Mouse (Mus musculus): Measurements from ENCODE around the gene U2af2. TPM values are rescaled to one million over a fixed set of nuclear protein-coding genes. Genes with fewer than 3 reads are reported as not detected.

The U2af2 gene
- polyA plus RNA-seq, 1 experiment: 333 TPM

GRCm38 (mm10) chr7:5102564-5102963, 40.6 kb downstream of the U2af2 start:
- no peaks in the 10 kb centered on the region for H3K79me3 ChIP-seq (ENCODE audit: low read depth)
- H3K36me3 ChIP-seq (ENCODE audit: control insufficient read depth, insufficient read depth): peaks cover 6% of the 10 kb centered on the region
- TF ChIP-seq USF1 (IDR thresholded peaks at IDR 0.05; ENCODE audit: low read depth) (no peak), MYOD1 (IDR thresholded peaks at IDR 0.05; ENCODE audit: control insufficient read depth, insufficient read length, low read depth) (no peak), FOSL1 (IDR thresholded peaks at IDR 0.05; ENCODE audit: insufficient read depth, low read length, poor library complexity, severe bottlenecking) (no peak), MAX (IDR thresholded peaks at IDR 0.05) (no peak), CEBPB (IDR thresholded peaks at IDR 0.05; ENCODE audit: low read depth) (no peak), MYOG (IDR thresholded peaks at IDR 0.05; ENCODE audit: control insufficient read depth, extremely low read depth, insufficient read length) (no peak)
- H3K4me3 ChIP-seq (ENCODE audit: insufficient read depth, poor library complexity, severe bottlenecking): no peak overlapping the region
- H3K79me2 ChIP-seq (ENCODE audit: control insufficient read depth, insufficient read depth): no peaks in the 10 kb centered on the region
- no peak overlapping the region for H3ac ChIP-seq (ENCODE audit: control insufficient read depth, insufficient read length, low read depth)
- H3K27me3 ChIP-seq (ENCODE audit: control insufficient read depth, insufficient read depth, insufficient read length): no peaks in the 10 kb centered on the region

- no peak overlapping the region for H3K4me3 ChIP-seq (ENCODE audit: insufficient read depth, poor library complexity, severe bottlenecking)
- no peaks in the 10 kb centered on the region for H3K79me3 ChIP-seq (ENCODE audit: low read depth)
- no peaks in the 10 kb centered on the region for H3K27me3 ChIP-seq (ENCODE audit: control insufficient read depth, insufficient read depth, insufficient read length)
- no peaks in the 10 kb centered on the region for H3K79me2 ChIP-seq (ENCODE audit: control insufficient read depth, insufficient read depth)
- no peak overlapping the region for H3ac ChIP-seq (ENCODE audit: control insufficient read depth, insufficient read length, low read depth)
- TF ChIP-seq CTCF (IDR thresholded peaks at IDR 0.05; ENCODE audit: control insufficient read depth, insufficient read depth, insufficient read length): no peak
- TF ChIP-seq MYOG (IDR thresholded peaks at IDR 0.05; ENCODE audit: control insufficient read depth, extremely low read depth, insufficient read length): no peak
- TF ChIP-seq MAX (IDR thresholded peaks at IDR 0.05): no peak
- no peak for TF ChIP-seq FOSL1 (IDR thresholded peaks at IDR 0.05; ENCODE audit: insufficient read depth, low read length, poor library complexity, severe bottlenecking)
- no peak for TF ChIP-seq USF1 (IDR thresholded peaks at IDR 0.05; ENCODE audit: low read depth)
- TF ChIP-seq MYOD1 (IDR thresholded peaks at IDR 0.05; ENCODE audit: control insufficient read depth, insufficient read length, low read depth): no peak
- no peak for TF ChIP-seq CEBPB (IDR thresholded peaks at IDR 0.05; ENCODE audit: low read depth)
- no peaks in the 10 kb centered on the region for H3K36me3 ChIP-seq (ENCODE audit: control insufficient read depth, insufficient read depth)
Measured at GRCm38 (mm10) chr7:5108272-5108671, 46.3 kb downstream of the U2af2 start.

GRCm38 (mm10) chr7:5109301-5109700, 47.4 kb downstream of the U2af2 start:
- H3ac ChIP-seq (ENCODE audit: control insufficient read depth, insufficient read length, low read depth): no peak overlapping the region
- H3K36me3 ChIP-seq (ENCODE audit: control insufficient read depth, insufficient read depth): no peaks in the 10 kb centered on the region
- H3K79me2 ChIP-seq (ENCODE audit: control insufficient read depth, insufficient read depth): no peaks in the 10 kb centered on the region
- TF ChIP-seq FOSL1 (IDR thresholded peaks at IDR 0.05; ENCODE audit: insufficient read depth, low read length, poor library complexity, severe bottlenecking) (no peak), MAX (IDR thresholded peaks at IDR 0.05) (no peak), USF1 (IDR thresholded peaks at IDR 0.05; ENCODE audit: low read depth) (no peak), CTCF (IDR thresholded peaks at IDR 0.05; ENCODE audit: control insufficient read depth, insufficient read depth, insufficient read length) (no peak), MYOD1 (IDR thresholded peaks at IDR 0.05; ENCODE audit: control insufficient read depth, insufficient read length, low read depth) (no peak), MYOG (IDR thresholded peaks at IDR 0.05; ENCODE audit: control insufficient read depth, extremely low read depth, insufficient read length) (no peak), CEBPB (IDR thresholded peaks at IDR 0.05; ENCODE audit: low read depth) (no peak)
- H3K27me3 ChIP-seq (ENCODE audit: control insufficient read depth, insufficient read depth, insufficient read length): no peaks in the 10 kb centered on the region
- H3K79me3 ChIP-seq (ENCODE audit: low read depth): no peaks in the 10 kb centered on the region
- no peak overlapping the region for H3K4me3 ChIP-seq (ENCODE audit: insufficient read depth, poor library complexity, severe bottlenecking)

- H3K79me3 ChIP-seq (ENCODE audit: low read depth): no peaks in the 10 kb centered on the region
- no peak overlapping the region for H3K4me3 ChIP-seq (ENCODE audit: insufficient read depth, poor library complexity, severe bottlenecking)
- H3K27me3 ChIP-seq (ENCODE audit: control insufficient read depth, insufficient read depth, insufficient read length): no peaks in the 10 kb centered on the region
- no peak overlapping the region for H3ac ChIP-seq (ENCODE audit: control insufficient read depth, insufficient read length, low read depth)
- no peaks in the 10 kb centered on the region for H3K36me3 ChIP-seq (ENCODE audit: control insufficient read depth, insufficient read depth)
- H3K79me2 ChIP-seq (ENCODE audit: control insufficient read depth, insufficient read depth): no peaks in the 10 kb centered on the region
- TF ChIP-seq MYOG (IDR thresholded peaks at IDR 0.05; ENCODE audit: control insufficient read depth, extremely low read depth, insufficient read length) (no peak), FOSL1 (IDR thresholded peaks at IDR 0.05; ENCODE audit: insufficient read depth, low read length, poor library complexity, severe bottlenecking) (no peak), CTCF (IDR thresholded peaks at IDR 0.05; ENCODE audit: control insufficient read depth, insufficient read depth, insufficient read length) (no peak), CEBPB (IDR thresholded peaks at IDR 0.05; ENCODE audit: low read depth) (no peak), MYOD1 (IDR thresholded peaks at IDR 0.05; ENCODE audit: control insufficient read depth, insufficient read length, low read depth) (no peak)
Measured at GRCm38 (mm10) chr7:5112701-5113100, 50.8 kb downstream of the U2af2 start.

GRCm38 (mm10) chr7:5116850-5117249, 54.9 kb downstream of the U2af2 start, which contains the start of gene Rfpl4:
TSS of gene Rfpl4 (minus strand) at chr7:5116950.
- TF ChIP-seq USF1 (IDR thresholded peaks at IDR 0.05; ENCODE audit: low read depth): no peak
- no peak for TF ChIP-seq MYOD1 (IDR thresholded peaks at IDR 0.05; ENCODE audit: control insufficient read depth, insufficient read length, low read depth)
- no peak for TF ChIP-seq MAX (IDR thresholded peaks at IDR 0.05)
- TF ChIP-seq MYOG (IDR thresholded peaks at IDR 0.05; ENCODE audit: control insufficient read depth, extremely low read depth, insufficient read length): no peak
- no peak for TF ChIP-seq FOSL1 (IDR thresholded peaks at IDR 0.05; ENCODE audit: insufficient read depth, low read length, poor library complexity, severe bottlenecking)
- no peak for TF ChIP-seq CEBPB (IDR thresholded peaks at IDR 0.05; ENCODE audit: low read depth)
- no peak for TF ChIP-seq CTCF (IDR thresholded peaks at IDR 0.05; ENCODE audit: control insufficient read depth, insufficient read depth, insufficient read length)
- no peak within 1 kb of the TSS for H3ac ChIP-seq (ENCODE audit: control insufficient read depth, insufficient read length, low read depth)
- no peaks in the 10 kb centered on the region for H3K27me3 ChIP-seq (ENCODE audit: control insufficient read depth, insufficient read depth, insufficient read length)

GRCm38 (mm10) chr7:5125078-5125477, 63.1 kb downstream of the U2af2 start:
- no peak overlapping the region for H3K4me3 ChIP-seq (ENCODE audit: insufficient read depth, poor library complexity, severe bottlenecking)
- H3K36me3 ChIP-seq (ENCODE audit: control insufficient read depth, insufficient read depth): no peaks in the 10 kb centered on the region
- no peaks in the 10 kb centered on the region for H3K79me3 ChIP-seq (ENCODE audit: low read depth)
- H3ac ChIP-seq (ENCODE audit: control insufficient read depth, insufficient read length, low read depth): no peak overlapping the region
- no peaks in the 10 kb centered on the region for H3K79me2 ChIP-seq (ENCODE audit: control insufficient read depth, insufficient read depth)
- no peaks in the 10 kb centered on the region for H3K27me3 ChIP-seq (ENCODE audit: control insufficient read depth, insufficient read depth, insufficient read length)
- TF ChIP-seq CEBPB (IDR thresholded peaks at IDR 0.05; ENCODE audit: low read depth): no peak
- no peak for TF ChIP-seq USF1 (IDR thresholded peaks at IDR 0.05; ENCODE audit: low read depth)
- no peak for TF ChIP-seq MAX (IDR thresholded peaks at IDR 0.05)
- TF ChIP-seq MYOD1 (IDR thresholded peaks at IDR 0.05; ENCODE audit: control insufficient read depth, insufficient read length, low read depth): no peak
- no peak for TF ChIP-seq CTCF (IDR thresholded peaks at IDR 0.05; ENCODE audit: control insufficient read depth, insufficient read depth, insufficient read length)
- TF ChIP-seq MYOG (IDR thresholded peaks at IDR 0.05; ENCODE audit: control insufficient read depth, extremely low read depth, insufficient read length): no peak
- no peak for TF ChIP-seq FOSL1 (IDR thresholded peaks at IDR 0.05; ENCODE audit: insufficient read depth, low read length, poor library complexity, severe bottlenecking)

More at GRCm38 (mm10) chr7:5116850-5117249, 54.9 kb downstream of the U2af2 start, which contains the start of gene Rfpl4:
- Histone ChIP-seq H3K79me2 (ENCODE audit: control insufficient read depth, insufficient read depth) (no peaks in the 10 kb centered on the region), H3K79me3 (ENCODE audit: low read depth) (no peaks in the 10 kb centered on the region), H3K36me3 (ENCODE audit: control insufficient read depth, insufficient read depth) (no peaks in the 10 kb centered on the region), H3K4me3 (ENCODE audit: insufficient read depth, poor library complexity, severe bottlenecking) (no peak within 1 kb of the TSS)
